Mouse (Mus musculus): ENCODE results near the gene Astn1.
A peak's percentile ranks its signal among the peaks of the same experiment; 100 is the strongest.

The Astn1 gene

DNA sequence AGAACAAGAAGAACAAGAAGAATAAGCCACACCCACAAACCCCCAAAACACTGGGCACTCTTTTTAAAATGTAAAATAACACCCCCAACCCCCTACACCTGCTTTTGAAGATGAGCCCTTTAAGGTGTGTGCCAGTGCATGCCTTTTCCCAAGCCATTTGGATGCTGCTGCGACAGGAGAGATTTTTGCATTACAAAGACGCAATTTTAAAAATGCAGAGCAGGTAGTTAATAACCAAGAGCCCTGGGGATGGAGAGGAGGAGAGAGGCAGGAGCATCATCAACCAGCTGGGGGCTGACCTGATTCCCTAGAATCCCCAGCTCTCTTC is at the start of gene Astn1:
Gene Astn1, plus strand, starts transcription at position 310 of the 328 bp plus-strand sequence.
- no peak for DNase-seq (ENCODE audit: low spot score in 2 of 2)

DNA sequence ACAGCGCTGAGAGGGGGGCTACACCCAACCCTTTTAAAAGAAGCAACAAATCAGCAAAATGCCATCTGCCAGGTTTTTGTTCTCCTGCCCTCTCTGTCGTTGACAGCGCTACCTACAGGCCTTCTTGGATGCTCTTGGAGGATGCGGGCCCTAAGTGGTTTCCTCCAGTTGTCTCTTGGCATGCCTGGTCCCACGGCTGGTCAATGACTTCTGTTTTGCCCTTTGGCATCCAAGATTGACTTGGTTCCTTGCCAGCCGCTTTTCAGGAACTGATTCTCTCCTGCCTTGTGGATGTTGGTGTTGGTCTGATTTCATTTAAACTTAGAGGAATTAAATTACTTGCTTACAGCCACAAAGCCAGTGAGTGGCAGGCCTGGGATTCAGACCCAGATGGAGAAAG is 38.7 kb upstream of the Astn1 start:
- DNase-seq (ENCODE audit: low spot score in 2 of 2) = no peak

DNA sequence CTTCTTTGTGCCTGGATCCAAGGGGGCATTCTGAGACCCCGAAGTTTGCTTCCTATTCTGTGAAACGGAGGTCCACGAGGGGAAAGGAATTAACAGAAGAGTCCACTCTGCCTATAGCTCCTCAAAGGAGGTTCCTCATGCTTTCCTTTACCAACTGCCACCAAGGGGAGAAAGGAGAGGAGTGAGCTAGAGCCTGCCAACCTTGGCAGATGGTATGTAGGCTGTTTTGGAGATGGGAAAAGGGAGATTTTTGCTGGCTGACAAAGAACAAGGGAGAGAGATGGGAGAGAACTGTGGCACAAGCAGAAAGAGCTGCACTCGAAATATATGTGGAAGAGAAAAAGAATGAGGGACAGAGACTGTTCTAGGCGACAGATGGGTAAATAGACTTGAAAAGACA is 33.9 kb upstream of the Astn1 start:
- DNase-seq (ENCODE audit: low spot score in 2 of 2) = peak; percentile 56 to 82

DNA sequence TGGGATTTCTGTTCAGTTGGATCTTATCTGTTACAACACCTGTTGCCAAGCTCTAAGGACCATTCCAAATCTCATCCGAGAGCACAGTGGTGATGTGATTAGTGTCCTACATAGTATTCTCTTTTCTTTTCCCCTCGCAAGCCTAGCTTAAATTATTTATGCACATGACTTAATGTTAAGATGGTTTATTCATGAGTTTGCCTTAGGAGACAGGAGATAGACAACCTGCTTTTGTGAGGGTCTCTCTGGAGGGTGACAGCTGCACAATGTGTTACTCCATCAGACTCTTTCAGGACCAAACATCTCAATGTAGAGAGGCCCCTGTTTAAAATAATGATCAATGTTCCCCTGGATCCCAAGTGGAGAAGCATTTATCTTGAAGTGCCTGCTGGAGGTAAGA is 33.2 kb upstream of the Astn1 start:
- DNase-seq (ENCODE audit: low spot score in 2 of 2) = no peak

- no peak for DNase-seq (ENCODE audit: low spot score in 2 of 2)
These were observed 18.8 kb upstream of the Astn1 start for GRCm38 (mm10) chr1:158343243-158343714.

GRCm38 (mm10) chr1:158353656-158354371 is 8.3 kb upstream of the Astn1 start:
- no peak for DNase-seq (ENCODE audit: low spot score in 2 of 2)

GRCm38 (mm10) chr1:158355177-158356050 is 6.7 kb upstream of the Astn1 start:
- peak; percentile 73 to 76 for DNase-seq (ENCODE audit: low spot score in 2 of 2)

GRCm38 (mm10) chr1:158356051-158356461 is 6.0 kb upstream of the Astn1 start, which contains the start of gene Brinp2:
TSS of gene Brinp2 (minus strand) at chr1:158356326.
- DNase-seq (ENCODE audit: low spot score in 2 of 2) = peak; percentile 95

GRCm38 (mm10) chr1:158362292-158363101 is 424 bp downstream of the Astn1 start:
- peak; percentile 50 to 59 for DNase-seq (ENCODE audit: low spot score in 2 of 2)

DNA sequence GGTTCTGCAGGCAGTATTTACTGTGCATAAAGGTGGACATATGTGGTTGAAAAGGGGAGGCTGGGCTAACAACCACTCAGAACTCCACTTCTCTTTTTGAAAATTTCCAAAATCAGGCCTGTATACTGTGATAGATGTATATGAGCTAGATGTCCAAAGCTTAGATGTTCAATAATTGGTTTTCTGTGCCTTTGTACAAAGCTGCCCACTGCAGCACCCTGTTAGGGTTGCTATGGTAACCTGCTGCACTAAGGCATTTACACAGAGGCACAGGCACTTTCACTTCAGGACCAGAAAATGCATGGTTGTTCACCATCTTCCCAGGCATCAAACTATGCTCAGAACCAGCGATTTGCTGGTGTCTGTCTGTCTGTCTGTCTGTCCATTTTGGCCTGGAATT is 2.4 kb downstream of the Astn1 start:
- no peak for DNase-seq (ENCODE audit: low spot score in 2 of 2)

DNA sequence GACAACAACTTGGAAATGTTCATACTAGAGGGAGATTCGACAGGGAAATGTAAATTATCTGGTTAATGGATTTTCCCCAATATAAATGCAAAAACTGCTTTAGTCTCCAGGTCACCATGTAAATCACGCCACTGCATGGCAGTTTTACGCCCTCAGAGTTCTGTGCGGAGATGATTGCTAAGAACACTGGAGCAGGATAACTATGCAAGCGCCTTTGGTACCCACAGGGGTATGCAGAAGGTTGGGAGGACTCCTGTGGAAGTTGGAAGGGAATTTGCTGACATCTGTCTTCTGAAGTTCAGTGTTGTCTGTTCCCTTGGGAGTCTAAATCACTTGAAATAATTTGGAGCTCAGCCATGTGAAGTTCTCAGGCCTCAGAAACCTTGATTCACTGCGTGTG is 20.2 kb downstream of the Astn1 start:
- no peak for DNase-seq (ENCODE audit: low spot score in 2 of 2)

DNA sequence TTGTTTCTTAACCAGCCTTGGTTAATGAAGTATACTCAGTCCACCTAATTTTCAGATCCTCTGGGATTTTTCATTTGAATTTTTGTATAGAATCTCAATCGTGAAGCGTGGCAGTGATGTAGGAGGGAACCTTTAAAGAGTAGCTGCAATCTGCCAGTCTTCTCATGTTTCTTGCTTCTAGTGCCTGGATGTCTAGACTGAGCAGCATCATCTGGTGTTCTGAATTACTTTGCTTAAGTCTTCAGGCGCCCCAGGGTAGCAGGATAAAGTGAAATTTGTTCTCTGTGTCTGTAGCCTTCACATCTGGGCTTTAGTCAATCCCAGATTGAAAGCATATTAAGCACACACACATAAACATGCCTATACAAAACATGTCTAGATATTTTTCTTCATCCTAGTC is 21.1 kb downstream of the Astn1 start:
- DNase-seq (ENCODE audit: low spot score in 2 of 2) = no peak

DNA sequence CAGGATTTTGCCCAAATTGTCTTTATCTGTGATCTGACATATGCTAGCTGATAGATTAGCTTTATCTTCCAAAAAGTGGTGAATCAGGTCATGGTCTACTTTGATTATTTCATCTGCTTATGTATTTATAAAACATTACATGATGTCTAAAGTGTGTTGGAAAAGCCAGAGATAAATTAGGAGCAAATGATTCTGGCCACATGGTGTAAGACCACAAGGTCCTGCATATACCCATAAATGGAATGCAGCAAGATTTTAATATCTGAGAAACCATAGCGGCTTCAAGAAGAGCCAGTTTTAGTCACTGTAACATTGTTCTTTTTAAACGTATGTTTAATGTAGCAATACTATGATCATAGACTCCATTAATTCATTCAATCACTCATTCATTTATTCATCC is 23.2 kb downstream of the Astn1 start:
- DNase-seq (ENCODE audit: low spot score in 2 of 2) = no peak

DNA sequence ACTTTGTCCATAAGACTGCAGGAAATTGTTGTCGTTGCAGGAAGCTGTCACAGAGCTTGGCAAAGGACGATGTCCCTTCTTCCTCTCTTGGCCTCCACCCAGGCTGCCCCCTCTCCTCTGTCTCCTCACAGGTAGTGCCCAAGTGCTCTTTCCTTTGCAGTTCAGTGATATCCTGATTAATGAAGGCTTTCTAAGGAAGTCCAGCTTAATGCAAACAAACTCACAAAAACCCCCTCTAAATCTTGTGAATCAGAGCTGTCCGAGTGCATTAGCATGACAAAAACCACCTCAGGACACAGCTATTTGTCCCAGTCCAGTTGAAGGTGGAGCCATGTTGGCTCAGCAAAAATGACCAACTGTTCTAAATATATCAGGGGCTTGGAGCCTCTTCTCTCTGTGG is 24.7 kb downstream of the Astn1 start:
- no peak for DNase-seq (ENCODE audit: low spot score in 2 of 2)

GRCm38 (mm10) chr1:158388995-158389394 is 26.9 kb downstream of the Astn1 start:
- DNase-seq (ENCODE audit: low spot score in 2 of 2) = no peak

DNA sequence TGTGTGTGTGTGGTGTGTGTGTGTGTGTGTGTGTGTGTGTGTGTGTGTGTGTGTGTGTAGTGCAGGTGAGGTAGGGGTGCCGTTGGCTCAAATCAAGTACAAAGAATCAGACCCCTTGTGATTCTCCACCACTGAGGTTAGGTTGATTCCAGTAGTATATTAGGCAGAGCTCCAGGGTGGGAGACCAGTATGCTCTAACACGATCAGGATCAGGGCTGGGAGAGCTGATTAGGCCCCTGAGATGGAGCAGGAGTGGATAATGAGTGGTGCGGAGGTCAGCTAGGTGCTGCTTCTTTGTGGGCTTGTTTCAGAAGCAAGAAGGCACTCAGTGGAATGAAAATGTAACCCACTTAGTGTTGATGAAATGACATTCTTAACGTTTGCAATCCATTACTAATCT is 28.6 kb downstream of the Astn1 start:
- no peak for DNase-seq (ENCODE audit: low spot score in 2 of 2)

- DNase-seq (ENCODE audit: low spot score in 2 of 2) = peak in 1 of 2 experiments; percentile 41
These were observed 35.0 kb downstream of the Astn1 start for GRCm38 (mm10) chr1:158397058-158397457.

DNA sequence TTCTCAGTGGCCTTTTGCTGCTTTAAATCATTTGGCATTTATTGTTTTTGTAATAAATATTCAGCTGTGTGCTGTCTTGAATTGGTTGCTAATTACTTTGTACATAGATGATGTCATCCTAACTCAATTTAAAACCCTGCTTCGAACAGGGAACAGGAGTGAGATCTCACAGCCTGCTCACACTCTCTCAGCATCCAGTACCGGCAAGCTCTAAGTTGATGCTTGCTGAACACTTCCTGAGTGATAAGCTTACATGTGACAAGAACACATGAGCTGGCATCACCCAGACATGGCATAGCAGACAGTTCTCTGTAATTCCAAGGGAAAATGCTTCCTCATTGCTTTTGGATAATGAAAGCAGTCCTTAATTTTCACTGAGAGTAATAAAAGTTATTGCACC is 38.8 kb downstream of the Astn1 start:
- DNase-seq (ENCODE audit: low spot score in 2 of 2) = no peak

- peak in 1 of 2 experiments; percentile 37 for DNase-seq (ENCODE audit: low spot score in 2 of 2)
These were observed 44.1 kb downstream of the Astn1 start for GRCm38 (mm10) chr1:158405899-158406769.

- DNase-seq (ENCODE audit: low spot score in 2 of 2) = peak in 1 of 2 experiments; percentile 63
These were observed 46.1 kb downstream of the Astn1 start for GRCm38 (mm10) chr1:158408124-158408523.

GRCm38 (mm10) chr1:158411146-158411545 is 49.1 kb downstream of the Astn1 start:
- DNase-seq (ENCODE audit: low spot score in 2 of 2) = no peak

Measured in frontal cortex, postnatal 36 days (tissue).